Mouse (Mus musculus) lung, adult 2 months (tissue): ENCODE data around the gene Nop10.

Experiments
- CTCF ChIP-seq: fragments of 200-500 bp; IDR thresholded peaks from 2 replicates; pipeline ENCODE4 v1.5.1; 2011; ENCODE audit warnings: mild to moderate bottlenecking, low read length, control low read depth; ENCODE audit not compliant: insufficient read depth
- POLR2A ChIP-seq: fragments of 200-500 bp; IDR thresholded peaks from 2 replicates; pipeline ENCODE4 v1.6.1; 2011; ENCODE audit warnings: low read depth, mild to moderate bottlenecking, control low read depth, low read length, borderline replicate concordance; ENCODE audit errors: extremely low read depth

DNA sequence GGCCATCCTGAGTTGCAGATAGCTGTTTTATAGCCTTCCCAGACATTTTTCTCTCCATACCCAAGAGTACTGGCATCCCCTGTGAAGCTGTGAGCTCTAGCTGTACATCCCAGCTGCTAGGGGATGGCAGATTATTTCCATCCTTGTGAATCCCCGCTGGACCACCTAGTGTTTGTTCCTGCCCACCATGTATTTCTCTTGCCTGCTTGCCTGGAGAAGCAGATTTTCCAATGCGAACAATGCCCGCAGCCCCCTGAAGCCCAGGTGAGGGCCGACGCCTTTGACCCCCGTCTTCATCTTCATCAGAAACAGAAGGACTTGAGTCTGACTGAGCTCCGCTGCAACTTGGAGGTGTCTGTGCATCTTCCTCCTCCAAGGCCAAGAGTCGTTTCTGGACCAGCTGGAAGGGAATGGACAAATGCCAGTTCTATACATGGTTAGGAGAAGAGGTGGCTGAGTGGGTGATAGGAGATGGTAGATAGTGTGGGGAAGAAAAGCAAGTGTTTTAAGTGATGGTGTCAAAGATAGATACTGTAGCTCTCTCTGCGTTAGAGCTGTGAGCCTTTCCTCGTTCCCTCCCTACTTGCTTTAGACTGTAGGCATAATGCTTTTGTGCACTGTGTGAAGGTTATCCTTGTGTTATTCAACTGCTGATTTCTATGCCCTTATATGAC is 11.8 kb upstream of the Nop10 start:
- TF ChIP-seq CTCF (no peak), POLR2A (no peak)
